Mouse (Mus musculus) lung, postnatal 0 days (tissue): Measurements from ENCODE around the gene Chst10.

Source experiments
- CTCF ChIP-seq: IDR thresholded peaks from 2 replicates; pipeline ENCODE4 v1.5.1; 2016; ENCODE audit warnings: antibody characterized with exemption, mild to moderate bottlenecking
- EP300 ChIP-seq: IDR thresholded peaks from 2 replicates; pipeline ENCODE4 v1.6.1; 2016; ENCODE audit warnings: antibody characterized with exemption, mild to moderate bottlenecking, control low read depth

- no peak for TF ChIP-seq EP300
- no peak for TF ChIP-seq CTCF
Observed at GRCm38 (mm10) chr1:38938849-38939248, 40.9 kb upstream of the Chst10 start, which contains the start of gene Nms.
